Mouse (Mus musculus): ENCODE data around the gene Ahnak2. TPM values are rescaled to one million over a fixed set of nuclear protein-coding genes. Genes with fewer than 3 reads are reported as not detected.
A peak's percentile ranks its signal among the peaks of the same experiment; 100 is the strongest.
"Not testable (repeated sequence)": the region's sequence is repeated elsewhere in the genome, so short reads cannot be mapped to it uniquely, and the experiment has no call there.

Gene Ahnak2
- total and polyA plus RNA-seq, 2 experiments = 0.13 to 0.18 TPM

DNA sequence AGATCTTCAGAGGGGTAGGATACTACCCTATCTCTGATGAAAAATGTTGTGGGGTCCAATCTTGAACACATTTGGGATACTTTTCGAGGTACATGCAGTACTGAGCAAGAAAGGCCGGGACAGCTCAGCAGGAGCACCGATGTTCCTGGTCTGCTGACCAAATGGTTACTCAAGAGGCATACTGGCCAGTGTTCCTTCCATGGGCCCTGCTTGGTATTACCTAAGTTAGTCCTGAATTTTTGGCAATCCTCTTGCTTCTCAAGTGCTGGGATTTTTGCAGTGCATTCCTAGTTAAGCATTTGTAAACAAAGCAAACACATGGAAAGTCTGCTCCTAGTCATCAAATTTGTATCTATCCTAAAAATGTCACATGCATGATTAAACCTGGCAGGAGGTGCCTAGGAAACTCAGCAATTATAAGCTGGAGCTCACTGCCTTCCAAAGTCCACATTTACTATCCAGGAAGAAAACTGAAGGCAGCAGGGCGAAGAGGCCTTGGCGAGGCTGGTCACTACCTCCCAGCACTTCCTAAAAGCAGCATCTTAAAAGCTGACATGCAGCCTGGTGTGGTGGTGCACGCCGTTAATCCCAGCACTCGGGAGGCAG, 16.7 kb upstream of the Ahnak2 start:
- no peak for TF ChIP-seq CTCF (IDR thresholded peaks at IDR 0.05; ENCODE audit: low read depth, low read length)
- TF ChIP-seq POLR2A (IDR thresholded peaks at IDR 0.05; ENCODE audit: extremely low read depth, insufficient read depth, low read length) = no peak
- DNase-seq (ENCODE audit: extremely low read depth, low read depth, low spot score) = no peak
- H3K9ac ChIP-seq (ENCODE audit: low read depth, low read length) = no peak overlapping the region
- H3K4me1 ChIP-seq (ENCODE audit: control insufficient read depth, insufficient read depth, low read length) = no peaks in the 10 kb centered on the region
- H3K79me2 ChIP-seq (ENCODE audit: control insufficient read depth, insufficient read depth, low read length) = peaks cover 5% of the 10 kb centered on the region; the same call in 1 of the 2 replicates
- H3K27me3 ChIP-seq (ENCODE audit: control insufficient read depth, insufficient read depth, low read length) = no peaks in the 10 kb centered on the region
- no peak overlapping the region for H3K27ac ChIP-seq (replicated peaks; ENCODE audit: insufficient read depth, low read depth, low read length)
- H3K36me3 ChIP-seq (ENCODE audit: control insufficient read depth, insufficient read depth, low read length) = peaks cover 2% of the 10 kb centered on the region; the same call in 1 of the 2 replicates
- 71% methylated on average over 8 of the region's 8 CpGs for WGBS
- H3K4me3 ChIP-seq (ENCODE audit: insufficient read depth, low read depth, low read length) = no peak overlapping the region

DNA sequence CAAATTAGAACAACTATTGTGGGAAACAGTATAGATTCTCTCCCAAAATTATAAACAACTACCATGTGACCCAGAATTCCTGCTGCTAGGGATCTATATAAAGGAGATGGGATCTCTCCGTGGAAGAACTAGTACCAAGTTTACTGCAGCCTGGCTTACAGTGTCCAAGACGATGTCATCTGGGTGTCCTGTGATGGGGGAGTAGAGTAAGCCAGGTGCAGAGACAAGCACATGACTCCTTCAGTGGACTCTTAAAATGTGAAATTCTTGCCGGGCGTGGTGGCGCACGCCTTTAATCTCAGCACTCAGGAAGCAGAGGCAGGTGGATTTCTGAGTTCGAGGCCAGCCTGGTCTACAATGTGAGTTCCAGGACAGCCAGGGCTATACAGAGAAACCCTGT, 14.4 kb upstream of the Ahnak2 start:
- H3K4me3 ChIP-seq (ENCODE audit: insufficient read depth, low read depth, low read length); H3K79me2 ChIP-seq (ENCODE audit: control insufficient read depth, insufficient read depth, low read length); H3K27ac ChIP-seq (replicated peaks; ENCODE audit: insufficient read depth, low read depth, low read length); DNase-seq (ENCODE audit: extremely low read depth, low read depth, low spot score); H3K36me3 ChIP-seq (ENCODE audit: control insufficient read depth, insufficient read depth, low read length); H3K9ac ChIP-seq (ENCODE audit: low read depth, low read length); H3K4me1 ChIP-seq (ENCODE audit: control insufficient read depth, insufficient read depth, low read length); H3K27me3 ChIP-seq (ENCODE audit: control insufficient read depth, insufficient read depth, low read length): not testable (repeated sequence)
- 89% methylated on average over 7 of the region's 7 CpGs for WGBS

DNA sequence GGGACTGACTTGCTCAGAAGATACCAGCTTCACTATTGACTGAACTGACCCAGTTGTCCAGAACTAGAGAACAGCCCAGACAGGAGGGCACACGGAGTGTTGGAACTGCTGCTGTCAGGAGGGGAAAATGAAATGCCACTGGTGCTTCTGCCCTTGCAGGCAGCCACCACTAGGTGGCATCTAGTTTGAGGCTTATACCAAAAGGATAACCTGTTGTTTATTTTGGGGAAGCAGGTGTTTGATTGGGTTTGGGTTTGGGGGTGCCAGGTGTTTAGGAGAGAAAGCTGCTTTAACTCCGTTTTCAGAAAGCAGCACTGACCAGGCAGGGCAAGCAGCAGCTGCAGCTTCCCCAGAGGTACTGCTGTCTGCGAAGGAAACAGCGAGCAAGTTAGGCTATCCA, 13.8 kb upstream of the Ahnak2 start:
- peaks cover 2% of the 10 kb centered on the region; the same call in 1 of the 2 replicates for H3K36me3 ChIP-seq (ENCODE audit: control insufficient read depth, insufficient read depth, low read length)

DNA sequence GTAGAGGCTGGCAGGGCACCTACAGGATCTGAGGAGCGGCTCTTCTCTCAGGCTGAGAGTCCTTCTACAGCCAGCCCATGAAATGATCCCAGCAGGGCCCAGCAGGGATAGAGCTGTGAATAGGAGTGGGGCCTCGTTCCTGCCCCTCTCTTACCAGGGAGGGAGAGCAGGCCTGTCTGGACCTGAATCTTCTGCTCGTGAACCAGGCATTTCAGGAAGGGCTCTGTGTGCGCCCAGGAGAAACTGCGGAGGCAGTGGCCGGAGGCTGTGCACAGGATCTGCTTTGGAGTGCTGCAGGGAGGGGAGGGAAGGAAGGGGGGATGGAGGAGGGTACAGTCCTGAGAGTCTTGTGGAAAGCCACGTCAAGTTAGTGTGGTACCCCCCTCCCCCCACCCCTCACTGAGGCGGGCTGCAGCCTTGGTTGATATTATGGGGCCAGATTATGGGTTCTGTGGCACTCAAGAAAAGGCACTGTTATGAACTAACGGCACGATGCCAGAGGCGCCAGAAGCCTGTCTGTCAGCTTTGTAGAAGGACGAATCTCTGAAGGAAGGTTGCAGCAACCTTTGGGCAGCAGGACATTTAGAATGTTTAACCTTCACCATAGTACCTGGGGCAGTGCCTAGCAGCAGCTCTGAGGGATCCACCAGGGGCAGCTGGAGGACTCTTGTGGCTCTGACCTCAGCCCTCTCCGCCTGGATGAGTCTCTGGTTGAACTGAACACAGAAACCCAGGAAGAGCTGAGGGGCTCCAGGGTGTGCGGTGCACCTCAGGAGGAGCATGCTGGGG, 12.4 kb upstream of the Ahnak2 start:
- Histone ChIP-seq H3K27ac (replicated peaks; ENCODE audit: insufficient read depth, low read depth, low read length) (no peak overlapping the region), H3K36me3 (ENCODE audit: control insufficient read depth, insufficient read depth, low read length) (no peaks in the 10 kb centered on the region)
- WGBS = 87% methylated on average over 14 of the region's 14 CpGs

More for the DNA sequence above, 13.8 kb upstream of the Ahnak2 start:
- no peaks in the 10 kb centered on the region for H3K4me1 ChIP-seq (ENCODE audit: control insufficient read depth, insufficient read depth, low read length)
- no peaks in the 10 kb centered on the region for H3K79me2 ChIP-seq (ENCODE audit: control insufficient read depth, insufficient read depth, low read length)
- H3K27ac ChIP-seq (replicated peaks; ENCODE audit: insufficient read depth, low read depth, low read length) = no peak overlapping the region
- DNase-seq (ENCODE audit: extremely low read depth, low read depth, low spot score) = no peak
- H3K4me3 ChIP-seq (ENCODE audit: insufficient read depth, low read depth, low read length) = no peak overlapping the region
- TF ChIP-seq CTCF (IDR thresholded peaks at IDR 0.05; ENCODE audit: low read depth, low read length) = peak; percentile 78
- no peak for TF ChIP-seq POLR2A (IDR thresholded peaks at IDR 0.05; ENCODE audit: extremely low read depth, insufficient read depth, low read length)
- WGBS = 57% methylated on average over 4 of the region's 4 CpGs
- H3K27me3 ChIP-seq (ENCODE audit: control insufficient read depth, insufficient read depth, low read length) = no peaks in the 10 kb centered on the region
- H3K9ac ChIP-seq (ENCODE audit: low read depth, low read length) = no peak overlapping the region

DNA sequence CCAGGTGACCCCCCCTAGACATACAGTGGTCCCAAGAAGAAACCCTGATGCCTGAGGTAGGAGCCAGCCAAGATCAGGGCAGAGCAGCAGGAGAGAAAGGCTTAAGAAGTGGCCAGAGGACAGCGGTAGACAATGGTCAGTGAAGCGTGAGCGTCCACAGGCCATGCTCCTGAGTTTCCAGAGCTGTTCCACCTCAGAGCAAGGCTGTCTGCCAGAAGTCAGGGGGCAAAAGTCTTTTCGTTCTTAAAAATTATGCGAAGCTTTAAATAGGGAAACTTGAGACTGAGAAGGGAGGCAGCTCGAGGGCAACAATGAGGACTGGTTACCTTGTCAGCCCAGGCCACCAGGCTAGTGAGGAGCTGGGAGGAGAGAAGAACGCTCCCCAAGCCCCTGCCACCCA, 10.9 kb upstream of the Ahnak2 start:
- WGBS = 95% methylated on average over 7 of the region's 7 CpGs
- Histone ChIP-seq H3K9ac (ENCODE audit: low read depth, low read length) (no peak overlapping the region), H3K4me1 (ENCODE audit: control insufficient read depth, insufficient read depth, low read length) (no peaks in the 10 kb centered on the region), H3K36me3 (ENCODE audit: control insufficient read depth, insufficient read depth, low read length) (no peaks in the 10 kb centered on the region), H3K27ac (replicated peaks; ENCODE audit: insufficient read depth, low read depth, low read length) (no peak overlapping the region), H3K4me3 (ENCODE audit: insufficient read depth, low read depth, low read length) (no peak overlapping the region), H3K27me3 (ENCODE audit: control insufficient read depth, insufficient read depth, low read length) (no peaks in the 10 kb centered on the region), H3K79me2 (ENCODE audit: control insufficient read depth, insufficient read depth, low read length) (no peaks in the 10 kb centered on the region)
- TF ChIP-seq POLR2A (IDR thresholded peaks at IDR 0.05; ENCODE audit: extremely low read depth, insufficient read depth, low read length) = no peak
- TF ChIP-seq CTCF (IDR thresholded peaks at IDR 0.05; ENCODE audit: low read depth, low read length) = no peak
- no peak for DNase-seq (ENCODE audit: extremely low read depth, low read depth, low spot score)

More for the DNA sequence above, 12.4 kb upstream of the Ahnak2 start:
- TF ChIP-seq POLR2A (IDR thresholded peaks at IDR 0.05; ENCODE audit: extremely low read depth, insufficient read depth, low read length) = no peak
- no peak for TF ChIP-seq CTCF (IDR thresholded peaks at IDR 0.05; ENCODE audit: low read depth, low read length)
- H3K79me2 ChIP-seq (ENCODE audit: control insufficient read depth, insufficient read depth, low read length) = no peaks in the 10 kb centered on the region
- no peaks in the 10 kb centered on the region for H3K4me1 ChIP-seq (ENCODE audit: control insufficient read depth, insufficient read depth, low read length)
- H3K4me3 ChIP-seq (ENCODE audit: insufficient read depth, low read depth, low read length) = no peak overlapping the region
- no peaks in the 10 kb centered on the region for H3K27me3 ChIP-seq (ENCODE audit: control insufficient read depth, insufficient read depth, low read length)
- DNase-seq (ENCODE audit: extremely low read depth, low read depth, low spot score) = no peak
- no peak overlapping the region for H3K9ac ChIP-seq (ENCODE audit: low read depth, low read length)

Measured in liver, adult 2 months (tissue).